Mouse (Mus musculus): ENCODE results near the gene Vav2. TPM values are rescaled to one million over a fixed set of nuclear protein-coding genes. Genes with fewer than 3 reads are reported as not detected.

Gene Vav2
- polyA plus RNA-seq, 1 experiment: 13.0 TPM

DNA sequence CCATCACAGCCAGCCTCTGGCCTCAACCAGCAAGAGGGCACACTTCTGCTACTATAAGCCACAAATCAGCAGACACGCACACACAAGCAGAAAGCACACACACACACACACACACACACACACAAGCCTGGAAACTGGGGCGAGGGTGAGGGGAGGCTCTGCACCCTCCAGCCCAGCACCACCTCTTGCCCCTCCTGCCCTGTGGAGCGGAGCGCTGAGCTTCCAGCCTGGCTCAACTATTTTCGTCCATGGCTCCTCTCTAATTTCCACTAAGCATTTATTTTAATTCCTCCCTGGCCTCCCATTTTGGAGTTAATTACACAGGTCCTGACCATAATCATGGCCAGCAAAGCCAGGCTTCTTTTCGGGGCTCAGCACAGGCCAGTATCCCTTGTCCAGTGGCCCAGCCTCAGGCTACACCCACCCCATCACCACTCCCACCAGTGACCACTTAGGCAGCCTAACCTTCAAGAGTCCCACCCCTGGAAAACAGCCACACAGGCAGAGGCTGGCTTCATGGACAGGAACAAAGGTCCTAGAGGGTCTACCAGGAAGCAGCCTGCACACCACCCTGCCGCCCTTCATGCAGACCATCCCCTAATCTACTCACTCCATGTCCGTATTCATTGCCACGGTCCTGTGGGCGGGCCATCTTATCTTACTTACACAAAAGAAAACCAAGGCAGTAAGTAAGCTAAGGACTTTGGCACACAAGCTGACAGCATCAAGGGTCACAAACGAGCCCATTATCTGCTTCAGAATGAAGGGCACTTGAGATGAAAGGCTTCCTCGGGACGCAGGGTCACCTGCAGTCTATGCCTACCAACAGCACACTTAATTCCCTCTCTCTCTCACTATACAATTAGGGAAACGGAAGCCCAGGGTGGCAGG lies 37.3 kb downstream of the Vav2 start:
- no peak overlapping the region for H3K4me3 ChIP-seq (ENCODE audit: insufficient read depth, poor library complexity, severe bottlenecking)

DNA sequence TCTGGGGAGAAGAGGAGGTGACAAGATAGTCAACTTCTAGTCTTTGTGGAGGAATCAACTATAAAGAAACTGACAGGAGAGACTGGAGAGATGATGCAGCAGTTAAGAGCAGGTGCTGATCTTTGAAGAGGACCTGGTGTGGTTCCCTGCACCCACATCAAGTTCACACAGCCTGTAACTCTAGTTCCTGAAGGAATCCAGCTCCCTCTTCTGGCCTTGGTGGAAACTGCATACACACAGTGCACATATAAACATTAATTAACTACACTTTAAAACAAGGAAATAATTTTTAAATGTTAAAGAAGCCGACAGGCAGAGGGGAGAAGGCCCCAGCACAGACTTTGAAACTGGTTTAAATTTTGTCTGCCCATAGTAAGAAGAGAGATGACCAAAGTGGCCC lies 39.6 kb downstream of the Vav2 start:
- Histone ChIP-seq H3K79me2 (ENCODE audit: control insufficient read depth, insufficient read depth) (peaks cover 65% of the 10 kb centered on the region), H3K4me3 (ENCODE audit: insufficient read depth, poor library complexity, severe bottlenecking) (no peak overlapping the region), H3K79me3 (ENCODE audit: low read depth) (peaks cover 11% of the 10 kb centered on the region), H3K36me3 (ENCODE audit: control insufficient read depth, insufficient read depth) (no peaks in the 10 kb centered on the region), H3ac (ENCODE audit: control insufficient read depth, insufficient read length, low read depth) (no peak overlapping the region), H3K27me3 (ENCODE audit: control insufficient read depth, insufficient read depth, insufficient read length) (no peaks in the 10 kb centered on the region)
- TF ChIP-seq FOSL1 (IDR thresholded peaks at IDR 0.05; ENCODE audit: insufficient read depth, low read length, poor library complexity, severe bottlenecking) (no peak), MAX (IDR thresholded peaks at IDR 0.05) (no peak), USF1 (IDR thresholded peaks at IDR 0.05; ENCODE audit: low read depth) (no peak), MYOG (IDR thresholded peaks at IDR 0.05; ENCODE audit: control insufficient read depth, extremely low read depth, insufficient read length) (no peak), CTCF (IDR thresholded peaks at IDR 0.05; ENCODE audit: control insufficient read depth, insufficient read depth, insufficient read length) (no peak)

More for the DNA sequence above, 37.3 kb downstream of the Vav2 start:
- Histone ChIP-seq H3K36me3 (ENCODE audit: control insufficient read depth, insufficient read depth) (no peaks in the 10 kb centered on the region), H3K79me2 (ENCODE audit: control insufficient read depth, insufficient read depth) (peaks cover 69% of the 10 kb centered on the region), H3ac (ENCODE audit: control insufficient read depth, insufficient read length, low read depth) (no peak overlapping the region), H3K79me3 (ENCODE audit: low read depth) (peaks cover 15% of the 10 kb centered on the region), H3K27me3 (ENCODE audit: control insufficient read depth, insufficient read depth, insufficient read length) (no peaks in the 10 kb centered on the region)
- TF ChIP-seq MYOD1 (IDR thresholded peaks at IDR 0.05; ENCODE audit: control insufficient read depth, insufficient read length, low read depth) (no peak), CTCF (IDR thresholded peaks at IDR 0.05; ENCODE audit: control insufficient read depth, insufficient read depth, insufficient read length) (no peak), MAX (IDR thresholded peaks at IDR 0.05) (no peak), FOSL1 (IDR thresholded peaks at IDR 0.05; ENCODE audit: insufficient read depth, low read length, poor library complexity, severe bottlenecking) (no peak), MYOG (IDR thresholded peaks at IDR 0.05; ENCODE audit: control insufficient read depth, extremely low read depth, insufficient read length) (no peak), USF1 (IDR thresholded peaks at IDR 0.05; ENCODE audit: low read depth) (no peak), CEBPB (IDR thresholded peaks at IDR 0.05; ENCODE audit: low read depth) (no peak)

DNA sequence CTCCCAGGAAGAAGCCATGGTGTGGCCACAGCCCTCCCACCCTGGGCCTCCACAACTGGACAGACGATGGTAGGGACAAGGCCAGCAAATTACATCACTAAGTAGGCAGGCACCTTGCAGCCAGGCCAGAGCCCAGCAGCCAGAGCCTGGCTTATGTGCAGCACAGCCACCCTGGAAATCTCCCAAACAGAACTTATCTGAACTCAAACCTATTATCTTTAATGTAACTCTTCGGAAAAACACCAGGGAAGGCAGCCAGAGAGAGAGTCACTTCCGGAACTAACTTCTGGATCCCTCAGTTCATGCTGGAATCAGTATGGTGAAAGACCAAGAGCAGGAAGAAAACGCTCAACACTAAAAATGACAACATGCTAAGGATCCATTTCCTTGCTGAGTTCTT lies 45.1 kb downstream of the Vav2 start:
- H3K27me3 ChIP-seq (ENCODE audit: control insufficient read depth, insufficient read depth, insufficient read length): no peaks in the 10 kb centered on the region
- no peaks in the 10 kb centered on the region for H3K79me3 ChIP-seq (ENCODE audit: low read depth)
- no peak overlapping the region for H3ac ChIP-seq (ENCODE audit: control insufficient read depth, insufficient read length, low read depth)
- H3K79me2 ChIP-seq (ENCODE audit: control insufficient read depth, insufficient read depth): peaks cover 16% of the 10 kb centered on the region
- H3K36me3 ChIP-seq (ENCODE audit: control insufficient read depth, insufficient read depth): no peaks in the 10 kb centered on the region
- TF ChIP-seq MAX (IDR thresholded peaks at IDR 0.05): no peak
- no peak for TF ChIP-seq CTCF (IDR thresholded peaks at IDR 0.05; ENCODE audit: control insufficient read depth, insufficient read depth, insufficient read length)
- no peak for TF ChIP-seq MYOD1 (IDR thresholded peaks at IDR 0.05; ENCODE audit: control insufficient read depth, insufficient read length, low read depth)
- no peak for TF ChIP-seq CEBPB (IDR thresholded peaks at IDR 0.05; ENCODE audit: low read depth)
- TF ChIP-seq FOSL1 (IDR thresholded peaks at IDR 0.05; ENCODE audit: insufficient read depth, low read length, poor library complexity, severe bottlenecking): no peak
- no peak for TF ChIP-seq MYOG (IDR thresholded peaks at IDR 0.05; ENCODE audit: control insufficient read depth, extremely low read depth, insufficient read length)
- no peak for TF ChIP-seq USF1 (IDR thresholded peaks at IDR 0.05; ENCODE audit: low read depth)
- H3K4me3 ChIP-seq (ENCODE audit: insufficient read depth, poor library complexity, severe bottlenecking): no peak overlapping the region

DNA sequence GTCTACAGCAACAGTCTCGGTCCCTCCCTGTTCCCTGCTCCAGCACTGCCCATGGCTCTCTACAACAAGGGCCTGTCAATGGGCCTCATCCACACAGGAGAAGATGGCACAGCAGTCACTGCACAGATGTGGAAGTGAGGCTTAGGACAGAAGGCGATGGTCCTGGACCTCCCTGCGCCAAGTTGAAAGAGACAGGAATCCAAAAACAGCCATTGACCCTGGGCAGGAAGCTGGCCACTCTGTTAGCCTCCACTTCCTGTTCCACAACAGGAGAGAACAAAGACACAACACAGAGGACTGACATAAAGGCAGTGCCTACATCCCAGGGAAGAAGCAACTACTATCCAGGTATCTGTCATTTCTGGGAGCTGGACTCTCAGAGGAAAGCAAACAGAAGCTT lies 45.6 kb downstream of the Vav2 start:
- Histone ChIP-seq H3ac (ENCODE audit: control insufficient read depth, insufficient read length, low read depth) (no peak overlapping the region), H3K36me3 (ENCODE audit: control insufficient read depth, insufficient read depth) (no peaks in the 10 kb centered on the region), H3K79me3 (ENCODE audit: low read depth) (no peaks in the 10 kb centered on the region), H3K27me3 (ENCODE audit: control insufficient read depth, insufficient read depth, insufficient read length) (no peaks in the 10 kb centered on the region), H3K4me3 (ENCODE audit: insufficient read depth, poor library complexity, severe bottlenecking) (no peak overlapping the region), H3K79me2 (ENCODE audit: control insufficient read depth, insufficient read depth) (peaks cover 16% of the 10 kb centered on the region)
- TF ChIP-seq CTCF (IDR thresholded peaks at IDR 0.05; ENCODE audit: control insufficient read depth, insufficient read depth, insufficient read length) (no peak), MYOD1 (IDR thresholded peaks at IDR 0.05; ENCODE audit: control insufficient read depth, insufficient read length, low read depth) (no peak), USF1 (IDR thresholded peaks at IDR 0.05; ENCODE audit: low read depth) (no peak), MAX (IDR thresholded peaks at IDR 0.05) (no peak)

DNA sequence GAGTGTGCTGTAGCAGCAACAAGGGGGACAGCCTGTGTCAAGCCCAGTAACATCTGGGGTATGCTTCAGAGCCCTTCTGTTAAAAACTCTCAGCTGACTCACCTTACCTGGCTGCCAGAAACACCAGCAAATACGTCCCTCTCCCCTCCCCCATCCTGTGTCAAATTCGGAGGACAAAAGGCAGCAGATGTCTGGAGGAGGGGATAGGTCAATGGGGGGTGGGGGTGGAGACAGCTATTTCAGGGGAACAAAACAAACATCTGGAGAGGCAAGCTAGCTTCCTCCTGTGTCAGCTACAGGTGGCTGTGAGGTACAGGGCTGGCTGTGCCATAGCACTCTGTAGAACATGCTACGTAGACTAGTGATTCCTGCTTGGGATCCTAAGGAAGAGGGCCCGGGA lies 49.0 kb downstream of the Vav2 start:
- TF ChIP-seq MYOD1 (IDR thresholded peaks at IDR 0.05; ENCODE audit: control insufficient read depth, insufficient read length, low read depth) (no peak), CTCF (IDR thresholded peaks at IDR 0.05; ENCODE audit: control insufficient read depth, insufficient read depth, insufficient read length) (no peak), FOSL1 (IDR thresholded peaks at IDR 0.05; ENCODE audit: insufficient read depth, low read length, poor library complexity, severe bottlenecking) (no peak), CEBPB (IDR thresholded peaks at IDR 0.05; ENCODE audit: low read depth) (no peak), USF1 (IDR thresholded peaks at IDR 0.05; ENCODE audit: low read depth) (no peak), MAX (IDR thresholded peaks at IDR 0.05) (no peak), MYOG (IDR thresholded peaks at IDR 0.05; ENCODE audit: control insufficient read depth, extremely low read depth, insufficient read length) (no peak)
- Histone ChIP-seq H3K79me2 (ENCODE audit: control insufficient read depth, insufficient read depth) (peaks cover 26% of the 10 kb centered on the region), H3K4me3 (ENCODE audit: insufficient read depth, poor library complexity, severe bottlenecking) (no peak overlapping the region), H3K27me3 (ENCODE audit: control insufficient read depth, insufficient read depth, insufficient read length) (no peaks in the 10 kb centered on the region), H3K79me3 (ENCODE audit: low read depth) (peaks cover 2% of the 10 kb centered on the region), H3K36me3 (ENCODE audit: control insufficient read depth, insufficient read depth) (no peaks in the 10 kb centered on the region), H3ac (ENCODE audit: control insufficient read depth, insufficient read length, low read depth) (no peak overlapping the region)
